Mouse (Mus musculus): ENCODE data around the gene Tat. TPM values are rescaled to one million over a fixed set of nuclear protein-coding genes. Genes with fewer than 3 reads are reported as not detected.

Tat gene
- polyA plus RNA-seq, 1 experiment from 2014 or later, result not detected

Other genes with a start within 250 kb of the Tat start
- gene Ap1g1, start 211.9 kb upstream of the Tat start, polyA plus RNA-seq (2018), result 80.1 to 112 TPM (median 80.8 TPM) in 3 replicates
- 2.0 to 3.3 TPM (median 2.8 TPM) in 3 replicates for gene Phlpp2, start 121.9 kb upstream of the Tat start, polyA plus RNA-seq (2018)
- gene Marveld3, start 28.2 kb upstream of the Tat start, polyA plus RNA-seq (2018), result not detected in 3 replicates
- gene Chst4, start 49.3 kb downstream of the Tat start, polyA plus RNA-seq (2018), result not detected in 3 replicates
- gene Zfp612, start 89.3 kb downstream of the Tat start, polyA plus RNA-seq (2018), result not detected in 3 replicates
- gene Gm21964, start 110.8 kb downstream of the Tat start, polyA plus RNA-seq (2018), result not detected in 3 replicates
- gene Gm17720, start 112.3 kb downstream of the Tat start, polyA plus RNA-seq (2018), result not detected in 3 replicates
- gene Calb2, start 177.8 kb downstream of the Tat start, polyA plus RNA-seq (2018), result not detected in 3 replicates
- gene Cmtr2, start 225.2 kb downstream of the Tat start, polyA plus RNA-seq (2018), result 2.3 to 5.9 TPM (median 5.0 TPM) in 3 replicates